Mouse (Mus musculus): ENCODE data around the gene Triml1. TPM values are rescaled to one million over a fixed set of nuclear protein-coding genes. Genes with fewer than 3 reads are reported as not detected.

Triml1 gene
- 46.9 TPM for polyA plus RNA-seq (2014; fragmentation: Illumina TruSeq; extraction: RNeasy Lipid Tissue Mini Kit (QIAGEN cat#74804); ENCODE audit: low read depth, low replicate concordance)

GRCm38 (mm10) chr8:43141386-43141785 lies at the start of gene Triml1:
TSS of gene Triml1 (minus strand) at chr8:43141486.

DNA sequence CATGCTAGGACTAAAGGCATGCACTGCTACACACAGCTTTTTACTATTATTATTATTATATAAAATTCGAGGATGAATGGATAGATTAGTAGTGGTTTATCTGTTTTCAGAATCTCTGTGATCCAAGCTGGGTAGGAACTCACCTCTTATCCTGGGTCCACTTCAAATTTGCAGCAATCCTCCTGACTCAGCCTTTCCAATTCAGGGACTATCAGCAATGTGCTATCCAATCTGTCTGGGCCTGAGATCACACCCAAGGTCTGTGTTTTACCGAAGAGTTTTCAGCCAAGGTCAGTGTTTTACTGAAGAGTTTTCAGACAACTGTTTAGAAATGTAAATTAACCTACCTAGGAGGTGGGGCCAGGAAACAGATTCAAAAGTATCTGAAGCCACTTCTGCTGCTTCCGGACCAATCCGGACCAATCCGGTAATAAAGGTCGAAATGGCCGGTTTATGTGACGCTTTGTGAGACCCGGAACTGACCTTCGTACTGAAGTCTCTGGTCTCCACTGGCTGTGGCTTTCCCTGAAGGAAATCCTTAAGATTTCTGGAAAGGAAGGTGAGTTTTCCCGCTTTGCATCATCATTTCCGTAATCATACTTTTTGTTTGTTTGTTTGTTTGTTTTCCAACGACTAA lies 38.9 kb upstream of the Triml1 start, which contains the start of gene Triml2:
Gene Triml2 (plus strand): TSS at position 488 of the 637 bp plus-strand sequence.

Other genes with a start within 250 kb of the Triml1 start
- gene Triml2, start 39.1 kb upstream of the Triml1 start, polyA plus RNA-seq (2014; fragmentation: Illumina TruSeq; extraction: RNeasy Lipid Tissue Mini Kit (QIAGEN cat#74804); ENCODE audit: low read depth, low replicate concordance) = 0.31 TPM
- 10.0 TPM for gene Zfp42, start 165.5 kb upstream of the Triml1 start, polyA plus RNA-seq (2014; fragmentation: Illumina TruSeq; extraction: RNeasy Lipid Tissue Mini Kit (QIAGEN cat#74804); ENCODE audit: low read depth, low replicate concordance)